Mouse (Mus musculus) spleen, adult 2 months (tissue): ENCODE measurements around the gene Ablim1.

Source experiments
- CTCF ChIP-seq: fragments of 200-500 bp; IDR thresholded peaks from 2 replicates; pipeline ENCODE4 v1.5.1; 2011; ENCODE audit warnings: mild to moderate bottlenecking, inconsistent platforms; ENCODE audit not compliant: insufficient read depth, insufficient read length, insufficient replicate concordance; ENCODE audit errors: extremely low read depth
- POLR2A ChIP-seq: fragments of 200-500 bp; IDR thresholded peaks from 2 replicates; pipeline ENCODE4 v1.6.1; 2011; ENCODE audit warnings: low read depth, low read length, inconsistent platforms

DNA sequence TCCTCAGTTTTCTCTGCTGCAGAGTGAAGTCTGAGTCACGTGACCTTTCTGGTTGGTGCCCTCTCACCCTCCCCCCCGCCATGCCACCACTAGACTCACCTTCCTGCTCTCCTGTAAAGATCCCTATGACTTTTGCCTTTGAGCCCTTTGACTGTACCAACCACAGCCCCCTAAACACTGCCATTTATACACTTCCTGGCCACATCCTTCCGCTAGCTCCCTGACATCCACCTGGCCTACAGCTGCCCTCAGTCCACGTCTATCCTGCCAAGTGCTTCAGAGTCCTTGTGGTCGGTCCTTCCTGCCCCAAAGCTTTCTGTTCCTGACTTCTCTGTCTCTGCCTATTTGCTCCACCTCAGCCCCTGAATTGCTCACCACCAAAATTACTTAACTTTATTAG lies 29.1 kb upstream of the Ablim1 start:
- TF ChIP-seq CTCF (no peak), POLR2A (no peak)
